Mouse (Mus musculus): ENCODE measurements around the gene Tnnt1. TPM values are rescaled to one million over a fixed set of nuclear protein-coding genes. Genes with fewer than 3 reads are reported as not detected.

Tnnt1 gene
- polyA plus RNA-seq, 1 experiment from 2014 or later, result 18.6 TPM

- Histone ChIP-seq H3K27me3 (replicated peaks; ENCODE audit: control insufficient read depth, insufficient read depth, low read length) (no peaks in the 10 kb centered on the region), H3K9ac (ENCODE audit: low read length) (no peak overlapping the region), H3K9me3 (ENCODE audit: control insufficient read depth, low read length) (no peaks in the 10 kb centered on the region), H3K36me3 (ENCODE audit: control insufficient read depth, insufficient read depth, low read length) (no peaks in the 10 kb centered on the region), H3K4me3 (ENCODE audit: low read depth, low read length) (0 out of 2 replicates have a peak overlapping the region, but pooled peaks have one; percentile 72), H3K4me1 (replicated peaks; ENCODE audit: control insufficient read depth, insufficient read depth, low read length) (peaks cover 24% of the 10 kb centered on the region), H3K27ac (ENCODE audit: low read depth) (0 out of 2 replicates have a peak overlapping the region, but pooled peaks have one; percentile 86), H3K4me2 (ENCODE audit: low read length) (no peak overlapping the region)
- ATAC-seq (replicated peaks; ENCODE audit: low FRiP score, low TSS enrichment, low read depth) (no peak), DNase-seq (ENCODE audit: low spot score) (no peak)
- 84% methylated on average over 4 of the region's 4 CpGs for WGBS
Observed at GRCm38 (mm10) chr7:4503100-4503499, 13.1 kb downstream of the Tnnt1 start.

GRCm38 (mm10) chr7:4502421-4503090 lies 13.6 kb downstream of the Tnnt1 start:
- H3K36me3 ChIP-seq (ENCODE audit: control insufficient read depth, insufficient read depth, low read length), result no peaks in the 10 kb centered on the region
- DNase-seq (ENCODE audit: low spot score), result no peak
- H3K9me3 ChIP-seq (ENCODE audit: control insufficient read depth, low read length), result no peaks in the 10 kb centered on the region
- peak overlapping the region; percentile 72 for H3K4me3 ChIP-seq (ENCODE audit: low read depth, low read length)
- H3K4me2 ChIP-seq (ENCODE audit: low read length), result peak overlapping the region; percentile 75
- WGBS, result 9% methylated on average over 14 of the region's 14 CpGs
- ATAC-seq (replicated peaks; ENCODE audit: low FRiP score, low TSS enrichment, low read depth), result 0 out of 2 replicates have a peak, but pooled peaks have one; percentile 7
- H3K9ac ChIP-seq (ENCODE audit: low read length), result peak overlapping the region; percentile 94; the same call in 1 of the 2 replicates
- peaks cover 29% of the 10 kb centered on the region for H3K4me1 ChIP-seq (replicated peaks; ENCODE audit: control insufficient read depth, insufficient read depth, low read length)
- H3K27me3 ChIP-seq (replicated peaks; ENCODE audit: control insufficient read depth, insufficient read depth, low read length), result no peaks in the 10 kb centered on the region
- H3K27ac ChIP-seq (ENCODE audit: low read depth), result peak overlapping the region; percentile 86

GRCm38 (mm10) chr7:4501558-4502397 lies 14.4 kb downstream of the Tnnt1 start, which contains the start of gene Ppp1r12c:
Gene Ppp1r12c (minus strand): TSS chr7:4501680.
- Histone ChIP-seq H3K4me1 (replicated peaks; ENCODE audit: control insufficient read depth, insufficient read depth, low read length) (peaks cover 34% of the 10 kb centered on the region), H3K27ac (ENCODE audit: low read depth) (peak within 1 kb of the TSS; percentile 86), H3K4me3 (ENCODE audit: low read depth, low read length) (peak within 1 kb of the TSS; percentile 72), H3K4me2 (ENCODE audit: low read length) (peak within 1 kb of the TSS; percentile 75), H3K9ac (ENCODE audit: low read length) (peak within 1 kb of the TSS; percentile 94), H3K9me3 (ENCODE audit: control insufficient read depth, low read length) (no peaks in the 10 kb centered on the region), H3K27me3 (replicated peaks; ENCODE audit: control insufficient read depth, insufficient read depth, low read length) (no peaks in the 10 kb centered on the region), H3K36me3 (ENCODE audit: control insufficient read depth, insufficient read depth, low read length) (peaks cover 5% of the 10 kb centered on the region)
- ATAC-seq (replicated peaks; ENCODE audit: low FRiP score, low TSS enrichment, low read depth) (peak; percentile 90), DNase-seq (ENCODE audit: low spot score) (peak; percentile 96)
- WGBS, result 1% methylated on average over 62 of the region's 62 CpGs

- WGBS, result under 1% methylated on average over 36 of the region's 52 CpGs
- Histone ChIP-seq H3K9ac (ENCODE audit: low read length) (peak overlapping the region; percentile 94), H3K4me2 (ENCODE audit: low read length) (peak overlapping the region; percentile 75), H3K9me3 (ENCODE audit: control insufficient read depth, low read length) (no peaks in the 10 kb centered on the region), H3K36me3 (ENCODE audit: control insufficient read depth, insufficient read depth, low read length) (peaks cover 13% of the 10 kb centered on the region), H3K4me1 (replicated peaks; ENCODE audit: control insufficient read depth, insufficient read depth, low read length) (peaks cover 34% of the 10 kb centered on the region), H3K27ac (ENCODE audit: low read depth) (peak overlapping the region; percentile 86), H3K27me3 (replicated peaks; ENCODE audit: control insufficient read depth, insufficient read depth, low read length) (no peaks in the 10 kb centered on the region), H3K4me3 (ENCODE audit: low read depth, low read length) (peak overlapping the region; percentile 72)
- ATAC-seq (replicated peaks; ENCODE audit: low FRiP score, low TSS enrichment, low read depth), result peak; percentile 30
- peak; percentile 72 for DNase-seq (ENCODE audit: low spot score)
Observed at GRCm38 (mm10) chr7:4500892-4501471, 15.2 kb downstream of the Tnnt1 start.

- peak overlapping the region; percentile 72 for H3K4me3 ChIP-seq (ENCODE audit: low read depth, low read length)
Observed at GRCm38 (mm10) chr7:4499034-4499433, 17.1 kb downstream of the Tnnt1 start.

GRCm38 (mm10) chr7:4498251-4498650 lies 17.9 kb downstream of the Tnnt1 start:
- Histone ChIP-seq H3K9me3 (ENCODE audit: control insufficient read depth, low read length) (no peaks in the 10 kb centered on the region), H3K27me3 (replicated peaks; ENCODE audit: control insufficient read depth, insufficient read depth, low read length) (no peaks in the 10 kb centered on the region), H3K9ac (ENCODE audit: low read length) (peak overlapping the region; percentile 94; the same call in 1 of the 2 replicates), H3K4me2 (ENCODE audit: low read length) (peak overlapping the region; percentile 75), H3K4me3 (ENCODE audit: low read depth, low read length) (peak overlapping the region; percentile 10; the same call in 1 of the 2 replicates), H3K27ac (ENCODE audit: low read depth) (peak overlapping the region; percentile 69), H3K4me1 (replicated peaks; ENCODE audit: control insufficient read depth, insufficient read depth, low read length) (peaks cover 34% of the 10 kb centered on the region), H3K36me3 (ENCODE audit: control insufficient read depth, insufficient read depth, low read length) (peaks cover 40% of the 10 kb centered on the region)
- 18% methylated on average over 9 of the region's 9 CpGs for WGBS
- DNase-seq (ENCODE audit: low spot score) (peak; percentile 66), ATAC-seq (replicated peaks; ENCODE audit: low FRiP score, low TSS enrichment, low read depth) (peak; percentile 38)

More at GRCm38 (mm10) chr7:4499034-4499433, 17.1 kb downstream of the Tnnt1 start:
- no peaks in the 10 kb centered on the region for H3K27me3 ChIP-seq (replicated peaks; ENCODE audit: control insufficient read depth, insufficient read depth, low read length)
- ATAC-seq (replicated peaks; ENCODE audit: low FRiP score, low TSS enrichment, low read depth) (no peak), DNase-seq (ENCODE audit: low spot score) (no peak)
- H3K4me2 ChIP-seq (ENCODE audit: low read length), result peak overlapping the region; percentile 75
- H3K9me3 ChIP-seq (ENCODE audit: control insufficient read depth, low read length), result no peaks in the 10 kb centered on the region
- H3K4me1 ChIP-seq (replicated peaks; ENCODE audit: control insufficient read depth, insufficient read depth, low read length), result peaks cover 34% of the 10 kb centered on the region
- peaks cover 33% of the 10 kb centered on the region for H3K36me3 ChIP-seq (ENCODE audit: control insufficient read depth, insufficient read depth, low read length)
- WGBS, result 83% methylated on average over 4 of the region's 4 CpGs
- H3K9ac ChIP-seq (ENCODE audit: low read length), result peak overlapping the region; percentile 94
- H3K27ac ChIP-seq (ENCODE audit: low read depth), result peak overlapping the region; percentile 69

GRCm38 (mm10) chr7:4497271-4497903 lies 18.8 kb downstream of the Tnnt1 start:
- Histone ChIP-seq H3K4me3 (ENCODE audit: low read depth, low read length) (no peak overlapping the region), H3K9me3 (ENCODE audit: control insufficient read depth, low read length) (no peaks in the 10 kb centered on the region), H3K27ac (ENCODE audit: low read depth) (peak overlapping the region; percentile 69), H3K9ac (ENCODE audit: low read length) (no peak overlapping the region), H3K27me3 (replicated peaks; ENCODE audit: control insufficient read depth, insufficient read depth, low read length) (no peaks in the 10 kb centered on the region), H3K4me2 (ENCODE audit: low read length) (peak overlapping the region; percentile 75), H3K4me1 (replicated peaks; ENCODE audit: control insufficient read depth, insufficient read depth, low read length) (peaks cover 39% of the 10 kb centered on the region), H3K36me3 (ENCODE audit: control insufficient read depth, insufficient read depth, low read length) (peaks cover 46% of the 10 kb centered on the region)
- ATAC-seq (replicated peaks; ENCODE audit: low FRiP score, low TSS enrichment, low read depth) (no peak), DNase-seq (ENCODE audit: low spot score) (no peak)
- 91% methylated on average over 9 of the region's 9 CpGs for WGBS

GRCm38 (mm10) chr7:4496468-4496867 lies 19.7 kb downstream of the Tnnt1 start:
- no peak for ATAC-seq (replicated peaks; ENCODE audit: low FRiP score, low TSS enrichment, low read depth)
- H3K4me3 ChIP-seq (ENCODE audit: low read depth, low read length), result no peak overlapping the region
- H3K4me2 ChIP-seq (ENCODE audit: low read length), result no peak overlapping the region
- no peak for DNase-seq (ENCODE audit: low spot score)
- no peaks in the 10 kb centered on the region for H3K9me3 ChIP-seq (ENCODE audit: control insufficient read depth, low read length)
- H3K27me3 ChIP-seq (replicated peaks; ENCODE audit: control insufficient read depth, insufficient read depth, low read length), result no peaks in the 10 kb centered on the region
- H3K4me1 ChIP-seq (replicated peaks; ENCODE audit: control insufficient read depth, insufficient read depth, low read length), result peaks cover 41% of the 10 kb centered on the region
- WGBS, result 92% methylated on average over 3 of the region's 3 CpGs
- no peak overlapping the region for H3K9ac ChIP-seq (ENCODE audit: low read length)
- no peak overlapping the region for H3K27ac ChIP-seq (ENCODE audit: low read depth)
- H3K36me3 ChIP-seq (ENCODE audit: control insufficient read depth, insufficient read depth, low read length), result peaks cover 46% of the 10 kb centered on the region

All from intestine, embryonic 14.5 days (tissue).